Comparison of ENCODE assay signal across 18 mouse cellular contexts in genomic region chr5:30577251-30577650, GRCm38 (mm10). TPM values are rescaled to one million over a fixed set of nuclear protein-coding genes. Genes with fewer than 3 reads are reported as not detected.
A peak's percentile ranks its signal among the peaks of the same experiment; 100 is the strongest.
DNase-seq lines count a peak whose midpoint lies in the region; ATAC-seq and TF ChIP-seq lines count a peak whose summit lies in the region.
"Had no signal": no experiment of that assay in that cellular context is flagged by ENCODE, and none has a peak within 500 bp of the region (broad histone marks: within the 10 kb centered on the region; RNA-seq: fewer than 3 reads in every experiment).

No protein-coding gene starts in this region.

- in situ Hi-C loops in Patski (cut with MboI; ENCODE audit: low pct_unique_long_range_greater_than_20kb) = no loop called here

- H3K36me3 ChIP-seq in heart, embryonic 11.5 days (ENCODE audit: control insufficient read depth, insufficient read depth, low read length) = no peaks in the 10 kb centered on the region
- H3K36me3 ChIP-seq in lung, postnatal 0 days (ENCODE audit: insufficient read depth, low read length) = no peaks in the 10 kb centered on the region
- H3K36me3 ChIP-seq: embryonic facial prominence, embryonic 12.5 days; stomach, embryonic 15.5 days had no signal

- peaks cover 38% of the 10 kb centered on the region for H3K4me1 ChIP-seq in heart, embryonic 11.5 days (ENCODE audit: control insufficient read depth, insufficient read depth, low read length)
- no peaks in the 10 kb centered on the region for H3K4me1 ChIP-seq in lung, postnatal 0 days (ENCODE audit: insufficient read depth, low read depth, low read length)
- H3K4me1 ChIP-seq: embryonic facial prominence, embryonic 12.5 days; forebrain, embryonic 13.5 days; stomach, embryonic 15.5 days had no signal

- CTCF ChIA-PET in Patski (lab: Charles Lee) = no interaction called here

- peak; percentile 42; the same call in 1 of the 2 replicates for TF ChIP-seq EP300 in lung, postnatal 0 days (IDR thresholded peaks at IDR 0.05)

- DNase-seq in cerebellum, adult 11-12 months = peak; percentile 48
- DNase-seq in cerebellum, adult 8-10 months = no peak
- DNase-seq in Patski (ENCODE audit: low read depth, low spot score) = no peak
- peak; percentile 61 for DNase-seq in lung, postnatal 0 days (ENCODE audit: low spot score)
- DNase-seq in embryo, embryonic 10.5 days (ENCODE audit: low spot score) = no peak
- DNase-seq in left cerebral cortex, adult 8-10 months (ENCODE audit: low spot score in 2 of 2) = no peak
- DNase-seq: gastrocnemius, postnatal 10 days; thymus, postnatal 4 days had no signal

- POLR2A ChIA-PET in Patski (lab: Charles Lee) = no interaction called here

- H3K9ac ChIP-seq in heart, embryonic 11.5 days (ENCODE audit: low read depth, low read length) = no peak overlapping the region; the same call in 1 of the 2 replicates
- no peak overlapping the region for H3K9ac ChIP-seq in lung, postnatal 0 days (replicated peaks; ENCODE audit: low read depth)
- H3K9ac ChIP-seq: embryonic facial prominence, embryonic 12.5 days; forebrain, embryonic 13.5 days; stomach, embryonic 15.5 days had no signal

- 37% methylated on average over 9 of the region's 9 CpGs for WGBS in heart, embryonic 11.5 days (ENCODE audit: insufficient replicate concordance)
- 50% methylated on average over 9 of the region's 9 CpGs for WGBS in lung, postnatal 0 days

- no peak overlapping the region for H3K4me3 ChIP-seq in heart, embryonic 11.5 days (ENCODE audit: low read depth, low read length)
- H3K4me3 ChIP-seq in lung, postnatal 0 days (ENCODE audit: low read depth, low read length) = no peak overlapping the region
- H3K4me3 ChIP-seq: embryonic facial prominence, embryonic 12.5 days; forebrain, embryonic 13.5 days; stomach, embryonic 15.5 days had no signal

- H3K4me2 ChIP-seq in heart, embryonic 11.5 days = no peak overlapping the region
- H3K4me2 ChIP-seq in lung, postnatal 0 days (replicated peaks; ENCODE audit: low read depth, low read length) = no peak overlapping the region
- H3K4me2 ChIP-seq: embryonic facial prominence, embryonic 12.5 days; forebrain, embryonic 13.5 days; midbrain, embryonic 11.5 days; stomach, embryonic 15.5 days had no signal

- TF ChIP-seq CTCF in Patski (IDR thresholded peaks at IDR 0.05) = no peak
- no peak for TF ChIP-seq CTCF in lung, postnatal 0 days (IDR thresholded peaks at IDR 0.05)

- peaks cover 11% of the 10 kb centered on the region for H3K27me3 ChIP-seq in Patski
- no peaks in the 10 kb centered on the region for H3K27me3 ChIP-seq in heart, embryonic 11.5 days (ENCODE audit: control insufficient read depth, insufficient read depth, low read length)
- H3K27me3 ChIP-seq in lung, postnatal 0 days (replicated peaks; ENCODE audit: insufficient read depth, low read length) = no peaks in the 10 kb centered on the region
- H3K27me3 ChIP-seq: forebrain, embryonic 13.5 days; stomach, embryonic 15.5 days had no signal

- peak; percentile 23 for ATAC-seq in Patski
- ATAC-seq in heart, embryonic 11.5 days (replicated peaks; ENCODE audit: insufficient number of reproducible peaks, low FRiP score, low TSS enrichment) = peak; percentile 59; the same call in 1 of the 2 replicates
- ATAC-seq in lung, postnatal 0 days = peak; percentile 86
- ATAC-seq in megakaryocyte progenitor cell, adult 5-6 weeks (replicated peaks; ENCODE audit: poor library complexity) = no peak

- H3K9me3 ChIP-seq in heart, embryonic 11.5 days (replicated peaks; ENCODE audit: control insufficient read depth, low read length) = no peaks in the 10 kb centered on the region
- no peaks in the 10 kb centered on the region for H3K9me3 ChIP-seq in lung, postnatal 0 days (ENCODE audit: low read length)
- H3K9me3 ChIP-seq: embryonic facial prominence, embryonic 12.5 days; stomach, embryonic 15.5 days had no signal

- peak overlapping the region; percentile 82 for H3K27ac ChIP-seq in heart, embryonic 11.5 days (ENCODE audit: low read depth, low read length)
- no peak overlapping the region for H3K27ac ChIP-seq in lung, postnatal 0 days (ENCODE audit: low read length)
- H3K27ac ChIP-seq: embryonic facial prominence, embryonic 12.5 days; kidney, postnatal 0 days; stomach, embryonic 15.5 days had no signal

RNA-seq across cellular contexts. Expression of gene Kcnk3, which starts 10.7 kb away (rescaled TPM):
- not detected for polyA plus RNA-seq in Patski (2021)
- polyA plus RNA-seq in heart, embryonic 11.5 days (2014; fragmentation: Nextera tagmentation; extraction: Ambion mirVana) = 36.8 and 37.8 TPM in 2 replicates
- 28.6 and 35.7 TPM in 2 replicates for polyA plus RNA-seq in lung, postnatal 0 days (2015; fragmentation: Nextera tagmentation; extraction: Ambion mirVana)
- total RNA-seq in megakaryocyte progenitor cell, adult 5-6 weeks (2015) = not detected in 2 replicates
- total RNA-seq in megakaryocyte progenitor cell, adult 5-6 weeks (2017) = not detected in 2 replicates
- total RNA-seq in left cerebral cortex, adult 8-10 months (2022) = 10 to 100 TPM; 19.5 to 25.2 (median 21.7) TPM

RNA-seq across cellular contexts. Expression of gene Cib4, which starts 31.6 kb away (rescaled TPM):
- not detected for polyA plus RNA-seq in Patski (2021)
- not detected in 2 replicates for polyA plus RNA-seq in heart, embryonic 11.5 days (2014; fragmentation: Nextera tagmentation; extraction: Ambion mirVana)
- 0.26 TPM in 1 of 2 replicates, not detected in the other for polyA plus RNA-seq in lung, postnatal 0 days (2015; fragmentation: Nextera tagmentation; extraction: Ambion mirVana)
- total RNA-seq in megakaryocyte progenitor cell, adult 5-6 weeks (2015) = not detected in 2 replicates
- not detected in 2 replicates for total RNA-seq in megakaryocyte progenitor cell, adult 5-6 weeks (2017)
- not detected for total RNA-seq in left cerebral cortex, adult 8-10 months (2022)
- total RNA-seq: gastrocnemius, postnatal 10 days; layer of hippocampus, postnatal 36 days had no signal
- polyA plus RNA-seq: embryonic facial prominence, embryonic 12.5 days; forebrain, embryonic 13.5 days; kidney, postnatal 0 days; limb, embryonic 11.5 days; liver, embryonic 16.5 days; midbrain, embryonic 11.5 days; stomach, embryonic 15.5 days had no signal

Comparison
In these comparisons a context has a peak if more than half of its experiments do, and no peak if none do; other contexts are left out.
1. DNase-seq: peak in cerebellum, adult 11-12 months (single experiment) and lung, postnatal 0 days (single experiment); none in cerebellum, adult 8-10 months (single experiment), Patski (single experiment), embryo, embryonic 10.5 days (single experiment) and left cerebral cortex, adult 8-10 months (0 of 2).
2. RNA of gene Kcnk3, which starts 10.7 kb away (polyA plus RNA-seq): 36.8 to 37.8 TPM in heart, embryonic 11.5 days and 28.6 to 35.7 TPM in lung, postnatal 0 days; not detected in Patski (single experiment); every median in the first group is over 10 times any median in the second.